Mouse (Mus musculus): Measurements from ENCODE around the gene Rmnd5b. TPM values are rescaled to one million over a fixed set of nuclear protein-coding genes. Genes with fewer than 3 reads are reported as not detected.
"Not testable (repeated sequence)": the region's sequence is repeated elsewhere in the genome, so short reads cannot be mapped to it uniquely, and the experiment has no call there.

Rmnd5b gene
- 10 to 100 TPM; 58.0 to 58.9 TPM for total RNA-seq (2021)

- intact Hi-C loops (cut with DNase I), result loop anchor here (5.0 kb wide), 1 partner anchor 52 kb away; the partner anchor contains the start of gene 0610009B22Rik
- peak; percentile 95 to 97 for DNase-seq (ENCODE audit: low spot score in 2 of 2)
Measured at GRCm38 (mm10) chr11:51635525-51636322, at the start of gene Rmnd5b. Gene Rmnd5b, minus strand, starts transcription at chr11:51635896.

GRCm38 (mm10) chr11:51681976-51682374, 46.3 kb upstream of the Rmnd5b start:
- DNase-seq (ENCODE audit: low spot score in 2 of 2), result no peak
- intact Hi-C loops (cut with DNase I), result loop anchor here (1.0 kb wide), 1 partner anchor 65 kb away; no protein-coding TSS in a partner anchor

GRCm38 (mm10) chr11:51681324-51681975, 45.8 kb upstream of the Rmnd5b start:
- DNase-seq (ENCODE audit: low spot score in 2 of 2), result peak; percentile 76 to 85
- intact Hi-C loops (cut with DNase I), result loop anchor here (1.0 kb wide), 1 partner anchor 64 kb away; no protein-coding TSS in a partner anchor

- no peak for DNase-seq (ENCODE audit: low spot score in 2 of 2)
- intact Hi-C loops (cut with DNase I), result no loop called here
Measured at GRCm38 (mm10) chr11:51679466-51679865, 43.8 kb upstream of the Rmnd5b start.

GRCm38 (mm10) chr11:51677737-51678418, 42.2 kb upstream of the Rmnd5b start:
- no peak for DNase-seq (ENCODE audit: low spot score in 2 of 2)
- intact Hi-C loops (cut with DNase I), result no loop called here

GRCm38 (mm10) chr11:51675386-51675785, 39.7 kb upstream of the Rmnd5b start:
- DNase-seq (ENCODE audit: low spot score in 2 of 2), result no peak
- intact Hi-C loops (cut with DNase I), result no loop called here

- intact Hi-C loops (cut with DNase I), result no loop called here
- no peak for DNase-seq (ENCODE audit: low spot score in 2 of 2)
Measured at GRCm38 (mm10) chr11:51673291-51673690, 37.6 kb upstream of the Rmnd5b start.

- no peak for DNase-seq (ENCODE audit: low spot score in 2 of 2)
- intact Hi-C loops (cut with DNase I), result no loop called here
Measured at GRCm38 (mm10) chr11:51671376-51671775, 35.7 kb upstream of the Rmnd5b start.

- no peak for DNase-seq (ENCODE audit: low spot score in 2 of 2)
- intact Hi-C loops (cut with DNase I), result no loop called here
Measured at GRCm38 (mm10) chr11:51670846-51671245, 35.1 kb upstream of the Rmnd5b start.

- DNase-seq (ENCODE audit: low spot score in 2 of 2); intact Hi-C loops (cut with DNase I): not testable (repeated sequence)
Measured at GRCm38 (mm10) chr11:51664747-51665146, 29.1 kb upstream of the Rmnd5b start.

- no peak for DNase-seq (ENCODE audit: low spot score in 2 of 2)
- intact Hi-C loops (cut with DNase I), result no loop called here
Measured at GRCm38 (mm10) chr11:51662632-51663031, 26.9 kb upstream of the Rmnd5b start.

GRCm38 (mm10) chr11:51661867-51662365, 26.2 kb upstream of the Rmnd5b start:
- intact Hi-C loops (cut with DNase I), result no loop called here
- DNase-seq (ENCODE audit: low spot score in 2 of 2), result no peak

GRCm38 (mm10) chr11:51658705-51659104, 23.0 kb upstream of the Rmnd5b start:
- intact Hi-C loops (cut with DNase I), result no loop called here
- DNase-seq (ENCODE audit: low spot score in 2 of 2), result peak in 1 of 2 experiments; percentile 15

GRCm38 (mm10) chr11:51658291-51658690, 22.6 kb upstream of the Rmnd5b start:
- no peak for DNase-seq (ENCODE audit: low spot score in 2 of 2)
- intact Hi-C loops (cut with DNase I), result no loop called here

- no peak for DNase-seq (ENCODE audit: low spot score in 2 of 2)
- intact Hi-C loops (cut with DNase I), result no loop called here
Measured at GRCm38 (mm10) chr11:51656798-51657521, 21.3 kb upstream of the Rmnd5b start.

- DNase-seq (ENCODE audit: low spot score in 2 of 2), result no peak
- intact Hi-C loops (cut with DNase I), result no loop called here
Measured at GRCm38 (mm10) chr11:51654891-51655290, 19.2 kb upstream of the Rmnd5b start.

GRCm38 (mm10) chr11:51653736-51654135, 18.0 kb upstream of the Rmnd5b start:
- DNase-seq (ENCODE audit: low spot score in 2 of 2), result no peak
- intact Hi-C loops (cut with DNase I), result no loop called here

- intact Hi-C loops (cut with DNase I), result no loop called here
- no peak for DNase-seq (ENCODE audit: low spot score in 2 of 2)
Measured at GRCm38 (mm10) chr11:51652889-51653418, 17.3 kb upstream of the Rmnd5b start.

All from left cerebral cortex, postnatal 36 days (tissue).